Mouse (Mus musculus) cerebellum, adult 2 months (tissue): ENCODE data around the gene Dgkh.

Source experiments
- CTCF ChIP-seq: fragments of 200-500 bp; IDR thresholded peaks from 2 replicates; pipeline ENCODE4 v1.5.1; 2011; ENCODE audit warnings: low read depth, mild to moderate bottlenecking, control low read depth, low read length, moderate library complexity, borderline replicate concordance; ENCODE audit not compliant: insufficient read depth
- POLR2A ChIP-seq: fragments of 200-500 bp; IDR thresholded peaks from 2 replicates; pipeline ENCODE4 v1.6.1; 2011; ENCODE audit warnings: low read length, control low read depth, borderline replicate concordance; ENCODE audit not compliant: insufficient read depth

DNA sequence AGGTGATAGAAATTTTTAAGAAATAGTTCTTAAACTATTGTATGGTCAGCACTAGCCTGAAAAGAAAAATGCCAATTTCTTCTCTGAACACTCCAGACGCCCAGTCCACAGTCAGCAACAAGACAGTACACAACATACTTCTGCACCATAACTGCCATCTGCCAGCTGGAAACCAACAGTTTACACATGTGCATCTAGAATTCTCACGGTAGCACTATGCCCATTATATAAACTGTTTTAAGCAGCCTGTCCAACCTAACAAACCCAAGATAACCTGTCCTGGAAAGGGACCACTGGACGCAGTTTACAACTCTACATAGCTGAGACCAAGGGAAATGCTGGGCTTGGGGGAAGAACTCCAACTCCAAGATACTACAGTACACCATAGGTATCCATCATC, 198.9 kb downstream of the Dgkh start:
- TF ChIP-seq POLR2A (no peak), CTCF (no peak)
